Mouse (Mus musculus): ENCODE measurements around the gene H1foo.

Gene H1foo

GRCm38 (mm10) chr6:115987096-115987747 lies 42.5 kb downstream of the H1foo start:
- DNase-seq = peak; percentile 45 to 57

- no peak for DNase-seq
These were observed 44.3 kb downstream of the H1foo start for GRCm38 (mm10) chr6:115989032-115989431.

GRCm38 (mm10) chr6:115989607-115990006 lies 44.9 kb downstream of the H1foo start:
- no peak for DNase-seq

GRCm38 (mm10) chr6:115990056-115990455 lies 45.3 kb downstream of the H1foo start:
- DNase-seq = no peak

- DNase-seq = no peak
These were observed 45.7 kb downstream of the H1foo start for GRCm38 (mm10) chr6:115990479-115990878.

GRCm38 (mm10) chr6:115991108-115991880 lies 46.6 kb downstream of the H1foo start:
- no peak for DNase-seq

- DNase-seq = no peak
These were observed 47.3 kb downstream of the H1foo start for GRCm38 (mm10) chr6:115991881-115992620.

- DNase-seq = no peak
These were observed 48.2 kb downstream of the H1foo start for GRCm38 (mm10) chr6:115992981-115993380.

GRCm38 (mm10) chr6:115993463-115994145 lies 48.9 kb downstream of the H1foo start:
- DNase-seq = peak in 1 of 2 experiments; percentile 52

- peak; percentile 41 to 56 for DNase-seq
These were observed 49.6 kb downstream of the H1foo start for GRCm38 (mm10) chr6:115994146-115994876.

- peak; percentile 81 to 89 for DNase-seq
These were observed 50.3 kb downstream of the H1foo start, which contains the start of gene Plxnd1 for GRCm38 (mm10) chr6:115994877-115995520. Gene Plxnd1, minus strand, starts transcription at chr6:115995005.

- no peak for DNase-seq
These were observed 50.8 kb downstream of the H1foo start for GRCm38 (mm10) chr6:115995531-115995941.

GRCm38 (mm10) chr6:115996171-115996851 lies 51.6 kb downstream of the H1foo start:
- peak in 1 of 2 experiments; percentile 50 for DNase-seq

GRCm38 (mm10) chr6:115997726-115998311 lies 53.1 kb downstream of the H1foo start:
- DNase-seq = no peak

- no peak for DNase-seq
These were observed 54.0 kb downstream of the H1foo start for GRCm38 (mm10) chr6:115998758-115999157.

- no peak for DNase-seq
These were observed 54.5 kb downstream of the H1foo start for GRCm38 (mm10) chr6:115999227-115999626.

Data from cerebellum, postnatal 25 days (tissue).